Mouse (Mus musculus) cortical plate, adult 2 months (tissue): Measurements from ENCODE around the gene Kdm4b. TPM values are rescaled to one million over a fixed set of nuclear protein-coding genes. Genes with fewer than 3 reads are reported as not detected.

Experiments
- H3K27ac ChIP-seq: fragments of 200-500 bp; 2 replicates; pipeline ENCODE4 v1.5.1; 2012; ENCODE audit warnings: low read length, control low read depth, inconsistent platforms; ENCODE audit not compliant: insufficient read depth
- H3K4me1 ChIP-seq: fragments of 200-500 bp; 2 replicates; pipeline ENCODE4 v1.6.1; 2011; ENCODE audit warnings: low read length; ENCODE audit not compliant: control insufficient read depth, insufficient read depth
- H3K4me3 ChIP-seq: fragments of 200-500 bp; 2 replicates; pipeline ENCODE4 v1.5.1; 2011; ENCODE audit warnings: mild to moderate bottlenecking, low read length, control low read depth; ENCODE audit not compliant: insufficient read depth
- CTCF ChIP-seq: fragments of 200-500 bp; IDR thresholded peaks from 2 replicates; pipeline ENCODE4 v1.5.1; 2011; ENCODE audit warnings: mild to moderate bottlenecking, control low read depth, low read length; ENCODE audit not compliant: insufficient read depth; ENCODE audit errors: extremely low read depth
- POLR2A ChIP-seq: fragments of 200-500 bp; IDR thresholded peaks from 2 replicates; pipeline ENCODE4 v1.6.1; 2011; ENCODE audit warnings: mild to moderate bottlenecking, low read length, control low read depth; ENCODE audit not compliant: insufficient read depth; ENCODE audit errors: extremely low read depth
- polyA plus RNA-seq: library from polyadenylated mRNA; depleted of rRNA; stranded (reverse); fragments of >200 nt; gene quantifications from 2 replicates; pipeline ENCODE4 v1.2.3, GENCODE M21; 2012

Gene Kdm4b
- polyA plus RNA-seq, 1 experiment = 43.5 TPM

DNA sequence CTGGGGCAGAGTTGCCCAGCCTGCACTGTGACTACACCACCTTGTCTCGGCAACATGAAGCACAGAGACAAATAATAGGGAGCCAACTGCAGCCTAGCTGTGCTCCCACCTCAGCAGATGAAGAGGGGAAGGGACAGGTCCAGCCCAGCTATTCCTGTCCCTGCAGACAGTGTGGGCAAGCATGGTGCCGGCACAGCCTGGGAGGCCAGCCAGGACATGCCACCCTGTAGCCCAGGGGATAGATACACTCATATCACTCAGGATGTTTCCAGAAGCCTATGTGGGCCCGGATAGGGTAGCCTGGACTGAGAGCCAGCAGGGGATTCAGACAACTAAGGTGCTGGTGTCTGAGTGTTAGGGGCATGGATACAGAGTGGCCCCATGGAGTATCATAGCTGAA, 74.4 kb downstream of the Kdm4b start:
- H3K4me1 ChIP-seq = no peaks in the 10 kb centered on the region
- TF ChIP-seq CTCF (no peak), POLR2A (no peak)
- no peak overlapping the region for H3K4me3 ChIP-seq
- H3K27ac ChIP-seq = 0 out of 2 replicates have a peak overlapping the region, but pooled peaks have one; percentile 21

GRCm38 (mm10) chr17:56401051-56401521, 75.2 kb downstream of the Kdm4b start:
- TF ChIP-seq POLR2A = no peak
- TF ChIP-seq CTCF = no peak
- Histone ChIP-seq H3K4me3 (no peak overlapping the region), H3K4me1 (no peaks in the 10 kb centered on the region), H3K27ac (no peak overlapping the region)

GRCm38 (mm10) chr17:56405341-56405740, 79.5 kb downstream of the Kdm4b start:
- H3K27ac ChIP-seq = no peak overlapping the region
- no peak overlapping the region for H3K4me3 ChIP-seq
- no peak for TF ChIP-seq CTCF
- no peak for TF ChIP-seq POLR2A
- H3K4me1 ChIP-seq = peaks cover 4% of the 10 kb centered on the region; the same call in 1 of the 2 replicates

DNA sequence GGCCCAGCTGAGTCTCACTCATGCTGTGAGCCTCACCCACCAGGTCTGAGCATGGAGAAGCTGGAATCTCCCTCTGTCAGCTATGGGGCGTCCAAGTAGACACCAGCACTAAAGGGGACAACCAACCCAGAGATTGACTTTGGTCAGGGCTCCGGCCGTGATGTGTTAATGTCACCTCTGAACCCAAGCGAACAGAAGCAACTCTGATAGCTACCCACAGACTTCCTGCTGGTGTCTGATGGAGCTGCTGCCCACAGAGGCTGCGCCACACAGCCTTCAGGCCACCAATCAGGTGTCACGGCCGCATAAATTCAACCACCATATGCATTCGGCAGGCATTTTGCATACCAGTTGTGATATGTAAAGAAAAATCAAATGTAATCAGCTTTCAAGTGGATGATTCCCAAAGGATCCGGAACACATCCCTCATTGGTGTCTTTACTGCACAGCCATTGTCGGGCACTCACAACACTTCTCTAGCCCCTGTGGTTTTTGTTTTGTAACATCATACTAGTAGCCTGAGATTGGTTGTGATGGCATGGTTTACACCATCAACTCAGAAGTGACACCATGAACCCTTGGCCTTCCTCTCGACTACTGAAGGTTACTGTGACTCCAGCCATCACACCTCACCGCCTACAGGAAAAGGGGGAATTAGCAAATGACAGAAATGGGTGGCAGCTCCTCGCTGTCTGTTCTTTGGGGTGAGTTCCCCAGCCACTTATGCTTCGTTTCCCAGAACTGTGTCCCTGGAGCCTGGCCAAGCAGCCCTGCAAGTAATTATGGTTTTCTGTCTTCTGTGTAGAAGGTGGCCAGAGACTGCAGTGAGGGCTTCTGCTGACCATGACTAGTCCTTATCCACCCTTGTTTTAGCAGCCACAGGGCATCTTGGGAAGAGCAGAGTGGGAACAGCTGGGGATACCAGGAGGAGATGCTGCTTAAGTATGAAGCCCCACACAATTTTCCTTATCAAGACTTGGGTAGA, 80.3 kb downstream of the Kdm4b start:
- no peak overlapping the region for H3K4me3 ChIP-seq

DNA sequence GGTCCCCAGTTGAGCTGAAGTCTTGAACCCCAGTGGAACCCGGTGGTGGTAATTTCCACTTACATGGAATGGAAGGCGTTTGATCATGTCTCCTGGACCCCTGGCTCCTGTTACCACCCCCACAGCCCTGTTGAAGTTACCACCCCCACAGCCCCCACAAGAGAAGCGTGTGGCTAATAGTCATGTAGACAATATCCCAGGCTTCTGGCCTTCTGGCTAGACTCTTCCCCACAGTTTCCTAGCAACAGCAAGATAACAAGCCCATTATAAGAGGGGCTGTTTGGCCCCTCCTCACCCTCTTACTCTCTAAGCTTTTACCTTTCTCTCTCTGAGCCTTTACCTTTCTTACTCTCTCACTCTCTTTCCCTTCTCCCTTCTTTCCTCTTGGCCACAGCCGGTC, 81.0 kb downstream of the Kdm4b start:
- Histone ChIP-seq H3K4me1 (peaks cover 4% of the 10 kb centered on the region; the same call in 1 of the 2 replicates), H3K4me3 (no peak overlapping the region), H3K27ac (no peak overlapping the region; the same call in 1 of the 2 replicates)
- TF ChIP-seq POLR2A = no peak

More for the DNA sequence above, 80.3 kb downstream of the Kdm4b start:
- TF ChIP-seq POLR2A (no peak), CTCF (no peak)
- 0 out of 2 replicates have a peak overlapping the region, but pooled peaks have one; percentile 39 for H3K27ac ChIP-seq
- peaks cover 4% of the 10 kb centered on the region; the same call in 1 of the 2 replicates for H3K4me1 ChIP-seq

- no peak overlapping the region; the same call in 1 of the 2 replicates for H3K27ac ChIP-seq
- TF ChIP-seq CTCF (no peak), POLR2A (no peak)
- peaks cover 4% of the 10 kb centered on the region; the same call in 1 of the 2 replicates for H3K4me1 ChIP-seq
- H3K4me3 ChIP-seq = no peak overlapping the region
Measured at GRCm38 (mm10) chr17:56407379-56407778, 81.5 kb downstream of the Kdm4b start.

- TF ChIP-seq POLR2A = no peak
- TF ChIP-seq CTCF = no peak
- Histone ChIP-seq H3K4me3 (no peak overlapping the region), H3K27ac (no peak overlapping the region), H3K4me1 (peaks cover 4% of the 10 kb centered on the region; the same call in 1 of the 2 replicates)
Measured at GRCm38 (mm10) chr17:56408965-56409625, 83.2 kb downstream of the Kdm4b start.

- no peak for TF ChIP-seq CTCF
- TF ChIP-seq POLR2A = no peak
- H3K27ac ChIP-seq = no peak overlapping the region
- no peak overlapping the region for H3K4me3 ChIP-seq
- peaks cover 4% of the 10 kb centered on the region; the same call in 1 of the 2 replicates for H3K4me1 ChIP-seq
Measured at GRCm38 (mm10) chr17:56409759-56410158, 83.9 kb downstream of the Kdm4b start.

DNA sequence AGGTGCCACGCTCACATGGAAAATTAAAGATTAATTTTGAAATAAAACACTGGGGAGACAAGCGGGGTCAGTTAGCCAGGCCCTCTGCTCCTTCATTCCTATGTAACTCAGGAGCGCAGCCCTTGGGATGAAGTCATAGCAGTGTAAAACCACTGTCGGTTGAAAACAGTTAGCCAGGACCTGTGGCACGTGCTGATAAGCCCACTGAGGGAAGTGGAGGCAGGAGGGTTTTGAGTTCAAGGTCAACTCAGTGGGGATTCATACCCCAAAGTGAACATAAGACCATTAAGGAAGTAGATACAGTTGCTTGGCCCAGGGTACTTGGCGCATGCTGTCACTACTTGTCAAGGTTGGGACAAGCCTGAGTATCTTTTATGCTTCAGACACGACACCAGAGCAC, 85.6 kb downstream of the Kdm4b start:
- Histone ChIP-seq H3K4me1 (peaks cover 4% of the 10 kb centered on the region; the same call in 1 of the 2 replicates), H3K4me3 (no peak overlapping the region), H3K27ac (no peak overlapping the region)
- TF ChIP-seq POLR2A (no peak), CTCF (no peak)

- H3K4me1 ChIP-seq = peaks cover 4% of the 10 kb centered on the region; the same call in 1 of the 2 replicates
- no peak overlapping the region for H3K27ac ChIP-seq
- TF ChIP-seq CTCF (no peak), POLR2A (no peak)
- H3K4me3 ChIP-seq = no peak overlapping the region
Measured at GRCm38 (mm10) chr17:56413113-56413512, 87.3 kb downstream of the Kdm4b start.
